9 mouse cellular contexts compared by ENCODE assay signal in genomic region chr12:99096930-99097617, GRCm38 (mm10).
DNase-seq lines count a peak whose midpoint lies in the region; ATAC-seq and TF ChIP-seq lines count a peak whose summit lies in the region.
"Had no signal": no experiment of that assay in that cellular context is flagged by ENCODE, and none has a peak within 500 bp of the region (broad histone marks: within the 10 kb centered on the region; RNA-seq: fewer than 3 reads in every experiment).

No protein-coding gene starts in this region.

- no peak overlapping the region for H3K4me3 ChIP-seq in ES-Bruce4 (ENCODE audit: low read depth, low read length)
- no peak overlapping the region for H3K4me3 ChIP-seq in forebrain, embryonic 14.5 days (ENCODE audit: low read depth, low read length)
- H3K4me3 ChIP-seq in liver, postnatal 0 days (ENCODE audit: low read depth, low read length): no peak overlapping the region
- no peak overlapping the region for H3K4me3 ChIP-seq in olfactory bulb, adult 2 months (ENCODE audit: insufficient read depth, low read depth, low read length)
- H3K4me3 ChIP-seq: megakaryocyte, embryonic 14.5 days had no signal

- TF ChIP-seq POLR2A in ES-Bruce4 (IDR thresholded peaks at IDR 0.05; ENCODE audit: insufficient read depth, low read length): no peak
- no peak for TF ChIP-seq POLR2A in olfactory bulb, adult 2 months (IDR thresholded peaks at IDR 0.05; ENCODE audit: insufficient read depth, low read depth, low read length)

- no peak for TF ChIP-seq EP300 in ES-Bruce4 (IDR thresholded peaks at IDR 0.05; ENCODE audit: insufficient read depth, low read depth, low read length)
- no peak for TF ChIP-seq EP300 in liver, postnatal 0 days (IDR thresholded peaks at IDR 0.05; ENCODE audit: low read depth)

- H3K4me1 ChIP-seq in ES-Bruce4 (ENCODE audit: control insufficient read depth, insufficient read depth, low read length): no peaks in the 10 kb centered on the region
- 0 out of 2 replicates have a peak, but pooled peaks cover 3% of the 10 kb centered on the region for H3K4me1 ChIP-seq in forebrain, embryonic 14.5 days (ENCODE audit: control insufficient read depth, insufficient read depth, low read length)
- no peaks in the 10 kb centered on the region for H3K4me1 ChIP-seq in liver, postnatal 0 days (ENCODE audit: insufficient read depth)
- H3K4me1 ChIP-seq in olfactory bulb, adult 2 months (ENCODE audit: control insufficient read depth, insufficient read depth, low read length): peaks cover 5% of the 10 kb centered on the region

- no peaks in the 10 kb centered on the region for H3K27me3 ChIP-seq in ES-Bruce4 (ENCODE audit: control insufficient read depth, insufficient read depth, low read length, poor library complexity, severe bottlenecking)
- H3K27me3 ChIP-seq in forebrain, embryonic 14.5 days (replicated peaks; ENCODE audit: control insufficient read depth, insufficient read depth, low read length): no peaks in the 10 kb centered on the region
- no peaks in the 10 kb centered on the region; the same call in 1 of the 2 replicates for H3K27me3 ChIP-seq in liver, postnatal 0 days (ENCODE audit: insufficient read depth, low read length)

- no peaks in the 10 kb centered on the region for H3K9me3 ChIP-seq in ES-Bruce4 (replicated peaks; ENCODE audit: control insufficient read depth, insufficient read depth, low read length, poor library complexity, severe bottlenecking)
- no peaks in the 10 kb centered on the region for H3K9me3 ChIP-seq in forebrain, embryonic 14.5 days (replicated peaks; ENCODE audit: control insufficient read depth, low read length)
- H3K9me3 ChIP-seq in liver, postnatal 0 days (ENCODE audit: low read length): no peaks in the 10 kb centered on the region
- H3K9me3 ChIP-seq: megakaryocyte, embryonic 14.5 days had no signal

- DNase-seq in forebrain, embryonic 14.5 days (ENCODE audit: low spot score): peak; percentile 96
- DNase-seq in heart, postnatal 25 days (ENCODE audit: low spot score): peak; percentile 52
- peak; percentile 93 for DNase-seq in layer of hippocampus, adult 11-12 months (ENCODE audit: low spot score)
- peak; percentile 84 for DNase-seq in liver, postnatal 0 days
- DNase-seq in thymus, adult 18-20 months: peak; percentile 19 to 49

- intact Hi-C loops in heart, postnatal 25 days (cut with DNase I): loop anchor here (5.0 kb wide), 7 partner anchors 55 to 765 kb away; no protein-coding TSS in a partner anchor

- no peak overlapping the region for H3K4me2 ChIP-seq in forebrain, embryonic 14.5 days (ENCODE audit: low read length)
- H3K4me2 ChIP-seq in liver, postnatal 0 days (ENCODE audit: low read depth, low read length): peak overlapping the region; percentile 45

- WGBS in forebrain, embryonic 14.5 days: 35% methylated on average over 14 of the region's 14 CpGs
- WGBS in liver, postnatal 0 days (ENCODE audit: insufficient replicate concordance): 27% methylated on average over 14 of the region's 14 CpGs
- WGBS in olfactory bulb, adult 2 months: 27% methylated on average over 14 of the region's 14 CpGs

- H3K36me3 ChIP-seq in ES-Bruce4 (ENCODE audit: control insufficient read depth, insufficient read depth, low read length, poor library complexity, severe bottlenecking): no peaks in the 10 kb centered on the region
- H3K36me3 ChIP-seq in forebrain, embryonic 14.5 days (ENCODE audit: control insufficient read depth, insufficient read depth, low read length): no peaks in the 10 kb centered on the region
- H3K36me3 ChIP-seq in liver, postnatal 0 days (replicated peaks; ENCODE audit: insufficient read depth, low read length): no peaks in the 10 kb centered on the region

- H3K27ac ChIP-seq in ES-Bruce4 (ENCODE audit: insufficient read depth, low read length): no peak overlapping the region
- H3K27ac ChIP-seq in forebrain, embryonic 14.5 days (ENCODE audit: low read depth, low read length): no peak overlapping the region; the same call in 1 of the 2 replicates
- peak overlapping the region; percentile 82 for H3K27ac ChIP-seq in liver, postnatal 0 days (ENCODE audit: low read depth)
- H3K27ac ChIP-seq in olfactory bulb, adult 2 months (ENCODE audit: insufficient read depth, low read depth, low read length): no peak overlapping the region

- ATAC-seq in cerebellum, adult (ENCODE audit: insufficient number of reproducible peaks, low FRiP score, low TSS enrichment): peak; percentile 77
- ATAC-seq in forebrain, embryonic 14.5 days: peak; percentile 85
- peak; percentile 70 for ATAC-seq in liver, postnatal 0 days

- H3K9ac ChIP-seq in ES-Bruce4 (ENCODE audit: low read depth, poor library complexity, severe bottlenecking): no peak overlapping the region
- H3K9ac ChIP-seq in forebrain, embryonic 14.5 days (ENCODE audit: low read length): no peak overlapping the region
- peak overlapping the region; percentile 37 for H3K9ac ChIP-seq in liver, postnatal 0 days (replicated peaks)

- TF ChIP-seq CTCF in ES-Bruce4 (IDR thresholded peaks at IDR 0.05; ENCODE audit: low read depth, low read length): peak; percentile 64
- TF ChIP-seq CTCF in liver, postnatal 0 days (IDR thresholded peaks at IDR 0.05; ENCODE audit: low read depth): peak; percentile 89
- TF ChIP-seq CTCF in olfactory bulb, adult 2 months (IDR thresholded peaks at IDR 0.05; ENCODE audit: insufficient read depth, low read depth, low read length): 0 out of 2 replicates have a peak, but pooled peaks have one; percentile 24

Comparison
In these comparisons a context has a peak if more than half of its experiments do, and no peak if none do; other contexts are left out.
1. CTCF ChIP-seq: peak in every context shown above with its lines; median percentile 89 in liver, postnatal 0 days; 64 in ES-Bruce4; 24 in olfactory bulb, adult 2 months.
2. DNase-seq: peak in every context shown above with its lines; median percentile 96 in forebrain, embryonic 14.5 days; 93 in layer of hippocampus, adult 11-12 months; 84 in liver, postnatal 0 days; 52 in heart, postnatal 25 days; 34 in thymus, adult 18-20 months.